Mouse (Mus musculus) heart, postnatal 0 days (tissue): ENCODE measurements around the gene Hjurp.

Experiments used
- CTCF ChIP-seq: IDR thresholded peaks from 2 replicates; pipeline ENCODE4 v1.5.1; 2016; ENCODE audit warnings: antibody characterized with exemption, control low read depth, low read depth
- EP300 ChIP-seq: IDR thresholded peaks from 2 replicates; pipeline ENCODE4 v1.6.1; 2016; ENCODE audit warnings: antibody characterized with exemption, low read depth

DNA sequence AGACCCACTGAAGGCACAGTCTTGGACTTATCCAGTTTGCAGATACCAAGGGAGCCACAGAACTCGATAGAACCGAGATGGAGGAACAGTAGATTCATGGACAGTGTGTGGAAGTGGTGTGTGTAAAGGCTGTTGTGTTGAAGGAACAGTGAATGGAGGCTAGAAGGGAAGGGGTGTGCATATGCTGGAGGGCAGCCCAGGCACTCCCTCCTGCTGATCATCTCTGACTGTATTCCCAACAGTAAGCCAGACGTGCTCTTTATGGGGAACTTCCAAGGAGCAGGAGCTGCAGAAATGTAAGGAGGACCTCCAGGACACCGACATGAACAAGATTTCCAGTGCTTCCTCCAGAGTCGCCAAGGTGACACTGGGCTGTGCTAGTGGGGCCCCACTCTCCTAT, 27.4 kb downstream of the Hjurp start:
- TF ChIP-seq EP300: no peak
- TF ChIP-seq CTCF: no peak
